Mouse (Mus musculus): ENCODE results near the gene Cbx4. TPM values are rescaled to one million over a fixed set of nuclear protein-coding genes. Genes with fewer than 3 reads are reported as not detected.
A peak's percentile ranks its signal among the peaks of the same experiment; 100 is the strongest.

Gene Cbx4
- total RNA-seq, 2 experiments from 2014 or later: 200 to 332 TPM

DNA sequence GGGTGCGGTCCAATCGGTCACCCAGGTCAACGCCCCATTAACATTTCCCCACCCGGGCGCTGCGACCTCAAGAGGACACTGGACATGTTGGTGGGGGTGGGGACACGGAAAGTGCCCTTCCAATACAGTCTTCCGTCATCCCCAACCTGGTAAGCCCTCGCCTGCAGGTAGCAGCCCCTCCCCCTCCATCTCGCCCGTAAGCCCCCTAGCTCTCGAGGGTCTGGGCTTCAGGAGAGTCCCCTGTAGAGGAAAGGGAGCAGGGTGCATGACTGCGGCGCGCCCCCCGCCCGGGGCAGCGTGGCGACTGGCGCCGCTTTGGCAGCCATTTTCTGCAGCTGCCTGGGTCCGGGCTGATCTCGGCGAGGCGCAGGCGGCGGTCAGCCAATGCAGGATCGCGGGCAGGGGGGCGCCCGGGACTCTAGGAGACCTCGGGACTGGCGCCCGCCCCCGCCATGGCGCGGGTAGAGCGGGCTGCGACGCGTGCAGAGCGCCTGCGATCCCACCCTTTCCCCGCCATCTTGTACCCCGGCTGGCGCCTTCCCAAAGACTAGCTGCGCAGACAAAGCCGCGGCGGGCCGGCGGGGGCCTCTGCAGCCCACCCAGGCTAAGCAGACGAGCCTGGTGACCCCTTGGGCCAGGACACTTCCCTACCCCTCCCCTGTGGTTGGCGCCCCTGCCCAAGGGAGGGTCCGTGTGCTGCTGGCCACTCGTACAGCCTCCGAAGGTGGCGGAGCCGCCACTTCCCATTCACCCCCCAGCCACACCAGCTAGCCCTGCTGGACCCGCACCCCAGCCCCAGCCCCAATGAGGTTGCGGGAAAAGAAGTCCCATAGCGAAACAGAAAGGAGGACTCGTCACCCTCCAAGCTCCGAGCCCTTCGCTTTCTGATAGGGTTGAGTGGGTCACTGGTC, 29.5 kb downstream of the Cbx4 start:
- DNase-seq: peak; percentile 49 to 62

- DNase-seq: peak in 1 of 2 experiments; percentile 22
Observed at GRCm38 (mm10) chr11:119055571-119056131, 30.4 kb downstream of the Cbx4 start.

DNA sequence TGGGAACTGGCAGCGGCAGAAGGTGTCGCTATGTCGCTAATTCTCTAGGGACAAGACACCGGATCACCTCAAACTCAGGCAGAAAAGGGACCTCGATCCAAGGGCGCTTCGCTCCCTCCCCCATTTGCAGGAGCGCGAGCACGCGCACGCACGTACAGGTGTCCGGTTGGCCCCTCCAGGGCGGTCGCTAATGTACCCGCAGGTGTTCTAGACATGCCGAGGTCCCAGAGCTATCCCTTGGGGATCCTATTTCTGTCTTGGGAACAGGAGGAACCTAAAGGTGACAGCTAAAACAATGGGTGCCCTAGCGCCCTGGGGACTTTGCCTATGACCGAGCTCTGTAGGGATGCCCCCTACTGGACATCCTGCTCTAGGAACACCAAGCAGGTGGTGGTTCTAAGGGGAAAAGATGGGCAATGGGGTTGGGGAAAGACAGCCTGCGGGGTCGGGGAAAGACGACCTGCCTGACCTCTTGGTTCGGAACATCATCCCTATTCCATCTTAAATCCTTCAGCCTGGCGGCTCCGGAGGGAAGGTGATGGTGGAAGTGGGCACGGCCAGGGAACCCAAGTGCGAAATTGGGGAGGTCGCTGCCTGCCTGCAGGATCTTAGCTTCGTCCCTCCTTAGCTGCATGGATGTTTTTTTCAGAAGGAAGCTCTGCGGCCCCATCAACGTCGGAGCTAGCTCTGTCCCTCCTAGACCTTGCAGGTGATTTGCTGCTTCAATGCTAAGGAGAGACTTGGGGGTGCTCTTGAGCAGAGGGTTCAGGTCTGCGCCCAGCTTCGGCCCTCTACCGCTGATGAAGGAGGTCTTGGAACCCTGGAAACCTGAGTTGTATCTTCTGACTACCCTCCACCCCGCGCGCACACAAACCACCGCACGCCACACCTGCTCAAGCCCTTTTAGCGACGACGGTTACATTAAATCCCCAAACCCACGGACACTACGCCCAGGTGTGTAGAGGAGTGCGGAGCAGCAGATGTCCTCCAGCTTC, 31.4 kb downstream of the Cbx4 start:
- peak in 1 of 2 experiments; percentile 50 for DNase-seq

DNA sequence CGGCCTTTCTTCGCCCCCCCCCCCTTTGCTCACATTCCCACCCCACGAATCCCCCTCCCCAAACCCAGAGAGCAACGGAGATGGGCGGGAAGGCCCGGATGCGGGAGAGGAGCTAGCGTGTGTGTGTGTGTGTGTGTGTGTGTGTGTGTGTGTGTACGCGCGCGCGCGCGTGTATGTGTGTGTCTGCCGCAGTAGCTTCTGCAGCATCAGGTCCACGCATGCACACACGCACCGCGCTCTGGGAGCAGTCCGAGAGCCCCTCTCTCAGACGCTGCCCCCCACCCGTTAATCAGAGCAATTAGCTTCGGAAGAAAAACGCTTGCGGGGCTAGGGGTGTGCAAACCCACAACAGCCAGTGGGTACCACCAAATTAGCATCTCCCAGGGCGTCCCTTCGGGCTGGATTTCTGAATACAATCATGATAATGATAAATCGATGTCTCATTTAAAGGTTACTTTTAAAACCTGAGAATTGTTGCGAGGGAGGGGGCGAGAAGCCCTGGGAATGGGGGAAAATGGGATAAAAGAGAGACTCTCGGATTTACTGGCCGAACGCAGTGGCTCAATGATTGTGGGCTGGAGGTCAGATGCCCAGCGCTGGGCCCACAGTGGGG, 32.2 kb downstream of the Cbx4 start:
- DNase-seq: peak in 1 of 2 experiments; percentile 6

GRCm38 (mm10) chr11:119053257-119053670, 32.8 kb downstream of the Cbx4 start:
- peak; percentile 82 to 84 for DNase-seq

DNA sequence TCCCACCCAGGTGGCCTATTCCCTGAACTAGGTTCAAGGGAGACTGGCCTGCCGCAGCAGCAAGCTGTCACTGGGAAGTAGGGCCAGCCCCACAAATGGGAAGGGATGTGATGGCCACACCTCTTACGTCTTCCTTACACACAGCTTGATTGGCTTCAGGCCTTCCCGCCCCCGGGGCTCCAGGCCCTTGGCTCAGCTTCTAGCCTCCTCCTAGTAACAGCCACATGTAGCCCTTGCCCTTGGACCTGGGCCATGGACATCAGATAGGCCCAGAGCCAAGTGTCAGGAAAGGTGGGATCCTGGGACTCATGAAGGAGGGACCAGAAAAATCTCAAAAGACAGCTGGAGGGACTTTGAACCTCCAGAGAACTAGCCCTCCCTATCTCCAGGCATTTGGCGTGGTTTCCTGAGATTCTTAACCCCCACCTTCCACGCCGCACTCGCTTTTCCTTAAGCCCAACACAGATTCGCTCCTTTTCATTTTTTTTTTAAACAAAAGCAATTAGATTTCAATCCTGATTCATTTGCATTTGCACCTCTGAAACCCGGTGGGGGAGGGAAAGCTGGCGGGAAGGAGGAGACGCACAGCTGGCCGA, 33.3 kb downstream of the Cbx4 start:
- peak in 1 of 2 experiments; percentile 27 for DNase-seq

- DNase-seq: peak in 1 of 2 experiments; percentile 30
Observed at GRCm38 (mm10) chr11:119051927-119052660, 33.9 kb downstream of the Cbx4 start.

DNA sequence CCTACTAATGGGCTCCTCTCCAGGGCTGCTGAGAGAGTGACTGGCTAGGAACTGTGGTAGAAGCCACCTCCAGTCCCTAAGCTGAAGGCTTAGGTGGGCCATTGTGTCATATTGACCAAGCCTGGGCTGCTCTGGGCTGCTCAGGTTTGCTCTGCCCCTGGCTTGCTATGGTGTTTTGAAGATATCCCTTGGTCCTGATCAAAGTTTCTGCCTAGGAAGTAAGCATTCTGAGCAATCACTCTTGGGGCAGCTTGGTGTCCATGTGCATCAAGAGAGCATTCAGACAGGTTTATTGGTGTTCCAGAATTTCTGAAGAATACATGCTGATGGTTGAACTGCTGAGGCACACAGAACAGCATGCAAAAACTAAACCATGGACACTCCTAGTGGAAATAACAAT, 34.6 kb downstream of the Cbx4 start:
- peak in 1 of 2 experiments; percentile 0 for DNase-seq

DNA sequence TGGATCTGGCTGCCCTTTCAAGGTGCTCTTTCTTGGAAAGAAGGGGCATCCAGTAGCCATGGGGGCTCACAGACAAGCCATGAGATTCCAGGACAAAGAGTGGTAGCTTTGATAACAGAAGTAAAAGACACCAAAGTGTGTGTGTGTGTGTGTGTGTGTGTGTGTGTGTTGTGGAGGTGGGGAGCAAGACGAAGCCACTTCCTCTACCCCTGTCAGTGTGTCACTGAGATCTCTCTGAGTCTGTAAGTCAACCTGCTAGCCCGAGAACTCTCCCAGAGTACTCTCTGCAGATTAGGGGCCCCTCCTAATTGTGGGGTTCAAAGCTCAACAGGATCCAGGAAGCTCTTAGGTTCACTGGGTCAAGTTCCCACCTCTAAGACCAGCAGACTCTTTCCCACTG, 35.7 kb downstream of the Cbx4 start:
- DNase-seq: no peak

GRCm38 (mm10) chr11:119048133-119048510, 37.9 kb downstream of the Cbx4 start:
- no peak for DNase-seq

- peak in 1 of 2 experiments; percentile 16 for DNase-seq
Observed at GRCm38 (mm10) chr11:119047261-119048132, 38.5 kb downstream of the Cbx4 start.

- DNase-seq: peak; percentile 68 to 74
Observed at GRCm38 (mm10) chr11:119046601-119047245, 39.3 kb downstream of the Cbx4 start.

- peak in 1 of 2 experiments; percentile 51 for DNase-seq
Observed at GRCm38 (mm10) chr11:119044551-119045337, 41.3 kb downstream of the Cbx4 start.

DNA sequence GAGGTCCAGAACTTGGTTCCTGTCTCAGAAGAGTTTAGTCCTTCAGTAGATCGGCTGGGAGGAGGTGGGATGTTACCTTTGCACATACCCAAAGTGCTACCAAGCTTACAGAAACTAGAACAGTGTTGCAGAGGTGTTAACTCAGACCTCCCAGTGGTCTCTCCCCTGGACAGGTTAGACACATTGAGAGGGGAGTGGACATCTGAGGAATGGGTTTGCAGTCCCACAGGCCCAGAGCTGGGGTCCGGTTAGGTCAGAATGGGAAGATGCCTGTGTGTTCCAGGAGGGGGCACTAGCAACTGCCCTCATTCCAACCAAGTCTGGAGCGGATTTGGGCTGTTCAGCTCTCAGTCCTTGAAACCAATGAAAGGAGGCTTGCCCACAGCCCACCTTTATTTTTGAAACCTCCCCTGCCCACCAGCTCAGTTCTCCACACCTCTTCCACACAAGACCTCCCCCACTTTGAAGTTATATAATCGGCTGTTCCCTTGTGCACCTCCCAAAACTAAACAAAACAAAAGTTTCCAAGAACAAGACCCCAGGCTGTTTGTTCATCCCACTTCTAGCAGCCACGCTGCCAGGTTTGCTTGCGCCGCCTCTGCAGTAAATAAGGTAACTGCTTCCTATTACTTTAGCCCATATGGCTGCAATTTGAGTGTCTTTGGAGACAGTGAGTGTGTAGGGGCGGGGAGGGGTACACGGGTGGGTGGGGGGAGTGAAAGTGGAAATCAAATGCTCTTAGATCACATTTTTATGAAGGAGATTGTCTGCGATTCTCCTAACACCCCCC, 42.1 kb downstream of the Cbx4 start:
- peak in 1 of 2 experiments; percentile 47 for DNase-seq

DNA sequence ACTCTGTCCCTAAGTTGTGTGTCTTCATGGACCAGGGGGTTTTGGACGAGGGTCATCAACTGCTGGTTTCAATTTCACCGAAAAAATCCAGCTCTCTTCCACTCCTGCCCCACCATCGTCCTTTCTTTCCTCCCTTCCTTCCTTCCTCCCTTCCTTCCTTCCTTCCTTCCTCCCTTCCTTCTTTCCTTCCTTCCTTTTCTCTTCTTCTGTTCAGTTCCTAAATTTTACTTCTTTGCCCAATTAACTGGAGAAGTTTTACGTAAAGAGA, 42.8 kb downstream of the Cbx4 start:
- no peak for DNase-seq

GRCm38 (mm10) chr11:119042466-119043272, 43.4 kb downstream of the Cbx4 start:
- DNase-seq: no peak

Measured in adrenal gland, postnatal 36 days (tissue).